Mouse (Mus musculus) ovary, adult 18-20 months (tissue): ENCODE results near the gene Gm21663.
"Not testable (repeated sequence)": the region's sequence is repeated elsewhere in the genome, so short reads cannot be mapped to it uniquely, and the experiment has no call there.

Experiments
- DNase-seq: peaks from one replicate; pipeline ENCODE4 v3.0.0; 2022; ENCODE audit warnings: low spot score, mixed read lengths

Gm21663 gene

DNA sequence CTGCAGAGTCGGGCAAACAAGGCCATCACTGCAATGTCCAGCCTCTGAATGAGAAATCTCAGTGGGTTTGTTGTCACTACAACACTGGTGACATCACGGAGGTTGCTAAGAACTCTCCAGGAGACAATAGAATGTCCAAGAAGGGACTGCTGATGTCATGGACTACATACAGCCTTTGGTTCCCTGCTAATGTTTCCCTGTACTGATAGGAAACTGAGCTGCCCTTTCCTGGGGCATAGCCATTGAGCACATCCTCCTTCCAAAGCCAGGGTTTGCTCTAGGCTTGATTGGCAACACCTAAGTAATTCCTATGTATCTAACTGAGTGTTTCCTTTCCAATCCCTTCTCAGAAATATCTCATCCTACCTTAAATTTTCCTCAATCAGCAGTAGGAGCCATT is at the start of gene Gm21663:
Gm21663 (minus strand) TSS at position 101 of the 400 bp plus-strand sequence.
- not testable (repeated sequence) for DNase-seq

DNA sequence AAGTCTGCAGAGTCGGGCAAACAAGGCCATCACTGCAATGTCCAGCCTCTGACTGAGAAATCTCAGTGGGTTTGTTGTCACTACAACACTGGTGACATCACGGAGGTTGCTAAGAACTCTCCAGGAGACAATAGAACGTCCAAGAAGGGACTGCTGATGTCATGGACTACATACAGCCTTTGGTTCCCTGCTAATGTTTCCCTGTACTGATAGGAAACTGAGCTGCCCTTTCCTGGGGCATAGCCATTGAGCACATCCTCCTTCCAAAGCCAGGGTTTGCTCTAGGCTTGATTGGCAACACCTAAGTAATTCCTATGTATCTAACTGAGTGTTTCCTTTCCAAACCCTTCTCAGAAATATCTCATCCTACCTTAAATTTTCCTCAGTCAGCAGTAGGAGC is 46.4 kb upstream of the Gm21663 start, which contains the start of gene Gm21698:
Gm21698 (minus strand) TSS at position 101 of the 400 bp plus-strand sequence.
- not testable (repeated sequence) for DNase-seq

DNA sequence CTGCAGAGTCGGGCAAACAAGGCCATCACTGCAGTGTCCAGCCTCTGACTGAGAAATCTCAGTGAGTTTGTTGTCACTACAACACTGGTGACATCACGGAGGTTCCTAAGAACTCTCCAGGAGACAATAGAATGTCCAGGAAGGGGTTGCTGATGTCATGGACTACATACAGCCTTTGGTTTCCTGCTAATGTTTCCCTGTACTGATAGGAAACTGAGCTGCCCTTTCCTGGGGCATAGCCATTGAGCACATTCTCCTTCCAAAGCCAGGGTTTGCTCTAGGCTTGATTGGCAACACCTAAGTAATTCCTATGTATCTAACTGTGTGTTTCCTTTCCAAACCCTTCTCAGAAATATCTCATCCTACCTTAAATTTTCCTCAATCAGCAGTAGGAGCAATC is 30.4 kb upstream of the Gm21663 start, which contains the start of gene Gm21680:
Gm21680 (minus strand) TSS at position 101 of the 400 bp plus-strand sequence.
- not testable (repeated sequence) for DNase-seq

DNA sequence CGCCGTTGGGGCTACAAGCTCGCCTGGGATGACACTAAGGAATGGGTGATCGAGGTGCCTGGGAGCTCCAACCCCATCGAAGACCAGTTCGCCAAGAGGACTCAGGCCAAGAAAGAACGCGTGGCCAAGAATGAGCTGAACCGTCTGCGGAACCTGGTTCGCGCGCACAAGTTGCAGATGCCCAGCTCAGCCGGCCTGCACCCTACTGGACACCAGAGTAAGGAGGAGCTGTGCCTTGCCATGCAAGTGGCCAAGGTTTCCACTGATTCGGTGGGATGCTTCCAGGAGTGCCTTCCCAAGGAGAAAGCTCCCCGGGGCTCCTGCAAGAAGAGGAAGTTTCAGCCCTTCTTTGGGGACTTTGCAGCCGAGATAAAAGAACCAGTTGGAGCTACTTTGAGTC is 14.9 kb upstream of the Gm21663 start:
- not testable (repeated sequence) for DNase-seq

DNA sequence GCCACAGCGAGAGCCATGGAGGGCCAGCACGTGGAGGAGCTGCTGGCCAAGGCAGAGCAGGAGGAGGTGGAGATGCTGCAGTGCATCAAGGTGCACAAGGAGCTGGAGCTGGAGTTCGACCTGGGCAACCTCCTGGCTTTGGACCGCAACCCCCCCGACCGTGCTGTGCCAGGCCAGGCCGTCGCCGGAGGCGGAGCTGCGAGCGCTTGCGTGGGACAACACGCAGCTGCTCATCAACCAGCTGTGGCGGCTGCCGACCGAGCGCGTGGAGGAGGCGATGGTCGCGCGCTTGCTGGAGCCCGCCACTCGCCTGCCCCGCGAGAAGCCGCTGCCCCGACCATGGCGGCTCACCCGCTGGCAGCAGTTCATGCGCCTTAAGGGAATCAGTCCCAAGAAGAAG is 14.4 kb upstream of the Gm21663 start:
- peak; percentile 31 for DNase-seq

DNA sequence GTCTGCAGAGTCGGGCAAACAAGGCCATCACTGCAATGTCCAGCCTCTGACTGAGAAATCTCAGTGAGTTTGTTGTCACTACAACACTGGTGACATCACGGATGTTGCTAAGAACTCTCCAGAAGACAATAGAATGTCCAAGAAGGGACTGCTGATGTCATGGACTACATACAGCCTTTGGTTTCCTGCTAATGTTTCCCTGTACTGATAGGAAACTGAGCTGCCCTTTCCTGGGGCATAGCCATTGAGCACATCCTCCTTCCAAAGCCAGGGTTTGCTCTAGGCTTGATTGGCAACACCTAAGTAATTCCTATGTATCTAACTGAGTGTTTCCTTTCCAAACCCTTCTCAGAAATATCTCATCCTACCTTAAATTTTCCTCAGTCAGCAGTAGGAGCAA is 12.1 kb upstream of the Gm21663 start, which contains the start of gene Gm21671:
Gm21671 (minus strand) TSS at position 101 of the 400 bp plus-strand sequence.
- DNase-seq: not testable (repeated sequence)

DNA sequence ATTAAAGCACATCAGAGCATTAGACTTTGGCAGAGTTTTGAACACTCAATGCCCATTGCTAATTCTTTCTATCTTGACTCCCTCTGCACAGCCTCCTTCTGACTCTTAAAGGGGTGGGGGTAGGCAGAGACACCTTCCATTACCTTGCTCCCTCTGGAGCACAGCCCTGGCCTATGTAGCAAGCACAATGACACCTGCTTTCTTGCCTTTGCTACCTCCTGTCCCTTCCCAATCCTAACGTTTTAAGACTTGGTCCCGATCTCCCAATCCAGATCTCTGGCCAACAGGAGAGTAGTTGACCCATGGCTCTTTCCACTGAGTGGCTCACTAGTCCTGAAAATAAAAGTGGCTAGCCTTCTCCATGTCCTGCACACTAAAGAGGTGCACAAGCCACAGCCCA is 3.2 kb upstream of the Gm21663 start:
- not testable (repeated sequence) for DNase-seq

DNA sequence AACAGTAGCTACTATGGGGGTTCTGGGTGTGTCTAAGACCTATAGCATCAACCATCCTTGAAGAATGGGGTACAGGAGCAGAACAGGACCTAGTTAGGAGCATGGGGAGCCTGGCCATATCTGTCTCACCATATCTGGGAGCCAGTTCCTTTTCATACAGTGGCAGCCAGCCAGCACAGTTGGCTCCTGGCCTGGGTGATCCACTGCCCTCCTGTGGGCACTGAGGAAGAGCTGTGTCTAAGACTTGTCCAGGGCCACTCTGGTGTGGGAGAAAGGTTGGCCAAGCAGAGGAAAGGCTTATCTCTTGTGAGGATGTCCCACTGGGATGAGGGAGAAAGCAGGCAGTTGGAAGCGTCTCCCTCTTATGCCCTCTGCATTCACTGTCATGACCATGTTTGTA is 50.9 kb downstream of the Gm21663 start:
- DNase-seq: peak; percentile 72

DNA sequence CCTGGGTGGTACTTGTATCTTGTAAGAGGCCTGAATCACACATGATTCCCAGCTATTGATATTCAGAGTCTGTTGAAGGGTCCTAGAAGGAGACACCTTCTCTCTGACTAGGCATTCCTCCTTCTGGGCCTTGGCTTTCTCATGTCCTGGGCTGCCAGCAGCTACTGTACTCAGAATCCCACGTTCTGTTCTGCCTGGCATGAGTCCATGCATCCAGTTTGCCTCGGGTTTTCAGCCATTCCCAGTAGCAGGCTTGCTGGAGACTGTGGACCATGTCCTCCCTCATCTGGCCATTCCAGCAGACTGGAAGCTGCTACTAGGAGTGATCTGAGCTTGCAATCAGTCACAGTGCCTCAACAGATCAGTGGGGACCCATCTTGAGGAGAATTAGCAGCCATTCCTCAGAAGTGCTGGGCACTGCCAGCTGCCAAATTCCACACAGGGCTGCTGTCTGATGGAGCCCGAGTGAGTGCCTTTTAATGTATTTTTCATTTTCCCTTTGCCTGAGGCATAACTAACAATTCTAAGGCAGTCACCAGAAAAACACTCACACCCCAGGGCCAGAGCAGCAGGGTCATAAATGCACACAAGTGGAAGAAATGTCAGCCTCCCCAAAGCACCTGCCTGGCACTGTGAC is 52.3 kb downstream of the Gm21663 start:
- no peak for DNase-seq

DNA sequence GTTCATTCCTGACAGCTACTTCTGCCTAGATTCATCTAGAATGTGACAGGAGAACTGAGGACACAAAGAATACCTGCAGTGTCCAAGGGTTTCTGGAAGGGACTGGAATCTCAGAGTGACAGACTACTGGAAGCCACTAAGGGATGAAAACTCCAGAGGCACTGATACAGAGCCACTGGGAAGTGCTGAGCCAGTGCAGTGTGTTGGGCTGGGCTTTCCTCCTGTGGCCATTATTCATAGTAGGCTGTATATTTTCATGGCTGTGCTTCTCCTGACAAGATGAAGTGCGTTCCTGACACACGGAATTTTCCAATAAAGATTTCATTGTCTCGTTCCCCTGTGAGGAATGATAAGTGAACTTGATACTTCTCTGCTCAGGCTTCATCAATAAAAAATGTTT is 55.5 kb downstream of the Gm21663 start:
- DNase-seq: no peak
